In the genomic region with DNA sequence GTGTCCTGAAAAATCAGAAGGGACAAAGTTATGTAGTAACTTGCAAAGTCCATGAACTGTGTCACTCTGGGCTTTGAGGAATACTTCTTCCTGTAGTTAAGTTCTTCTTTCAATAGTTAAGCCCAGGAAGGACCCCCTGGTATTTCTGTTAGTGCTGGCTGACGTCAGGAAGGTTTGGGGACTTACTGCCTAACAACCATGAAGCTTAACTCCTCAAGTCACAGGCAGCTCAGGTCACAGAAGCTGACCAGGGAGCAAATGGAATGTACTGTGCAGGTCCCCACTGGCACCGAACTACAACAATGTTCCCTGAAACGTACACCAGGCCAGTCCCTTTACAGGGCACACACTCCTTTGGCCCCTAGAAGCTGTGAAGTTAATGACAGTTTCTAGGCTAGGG, we compare ENCODE assay signal across 13 mouse cellular contexts.
"Had no signal": no experiment of that assay in that cellular context is flagged by ENCODE, and none has a peak within 500 bp of the region (broad histone marks: within the 10 kb centered on the region; RNA-seq: fewer than 3 reads in every experiment).

No protein-coding gene starts in this region.

- ATAC-seq: hindbrain, embryonic 16.5 days had no signal

- DNase-seq: kidney, adult 11 months; layer of hippocampus, postnatal 36 days; liver, embryonic 13.5 days; lung, adult 2 months; lung, postnatal 14 days; lung, postnatal 4 days; midbrain, embryonic 14.5 days; spleen, adult 18-20 months; thymus, postnatal 36 days had no signal

- H3K4me3 ChIP-seq: left cerebral cortex, adult 2 months; liver, embryonic 13.5 days; stomach, embryonic 15.5 days had no signal

- H3K4me1 ChIP-seq: liver, embryonic 13.5 days had no signal

- H3K36me3 ChIP-seq: stomach, embryonic 15.5 days had no signal

- H3K9me3 ChIP-seq: liver, embryonic 13.5 days; stomach, embryonic 15.5 days had no signal

- H3K27ac ChIP-seq: left cerebral cortex, adult 2 months; liver, embryonic 13.5 days; stomach, embryonic 15.5 days had no signal

- H3K4me2 ChIP-seq: liver, embryonic 13.5 days; midbrain, embryonic 11.5 days; stomach, embryonic 15.5 days had no signal

- H3K27me3 ChIP-seq: liver, embryonic 13.5 days; stomach, embryonic 15.5 days had no signal

- H3K9ac ChIP-seq: liver, embryonic 13.5 days; stomach, embryonic 15.5 days had no signal
